Mouse (Mus musculus) neural tube, embryonic 13.5 days (tissue): Measurements from ENCODE around the gene Mthfd1l. TPM values are rescaled to one million over a fixed set of nuclear protein-coding genes. Genes with fewer than 3 reads are reported as not detected.
"Not testable (repeated sequence)": the region's sequence is repeated elsewhere in the genome, so short reads cannot be mapped to it uniquely, and the experiment has no call there.

Experiments
- ATAC-seq: fragments of 200-750 bp; cut with Nextera tagmentation; 2 replicates; pipeline ENCODE4 v1.8.0; 2017; ENCODE audit warnings: low read depth, mild to moderate bottlenecking, moderate TSS enrichment, moderate library complexity
- H3K27ac ChIP-seq: fragments of 300-500 bp; sonication (generic); replicated peaks from 2 replicates; pipeline ENCODE4 v1.5.1; 2015; ENCODE audit warnings: moderate library complexity, mild to moderate bottlenecking, inconsistent platforms
- H3K27me3 ChIP-seq: fragments of 300-500 bp; sonication (generic); 2 replicates; pipeline ENCODE4 v1.6.1; 2015; ENCODE audit warnings: mild to moderate bottlenecking, inconsistent platforms
- H3K36me3 ChIP-seq: fragments of 300-500 bp; sonication (generic); 2 replicates; pipeline ENCODE4 v1.6.1; 2015; ENCODE audit warnings: mild to moderate bottlenecking, inconsistent platforms
- H3K4me1 ChIP-seq: fragments of 300-500 bp; sonication (generic); replicated peaks from 2 replicates; pipeline ENCODE4 v1.6.1; 2015; ENCODE audit warnings: inconsistent platforms
- H3K4me2 ChIP-seq: fragments of 300-500 bp; sonication (generic); 2 replicates; pipeline ENCODE4 v1.6.1; 2015; ENCODE audit warnings: inconsistent platforms, mild to moderate bottlenecking, moderate library complexity
- H3K4me3 ChIP-seq: fragments of 300-500 bp; sonication (generic); 2 replicates; pipeline ENCODE4 v1.5.1; 2015; ENCODE audit warnings: mild to moderate bottlenecking, inconsistent platforms
- H3K9ac ChIP-seq: fragments of 300-500 bp; sonication (generic); 2 replicates; pipeline ENCODE4 v1.6.1; 2015; ENCODE audit warnings: moderate library complexity, mild to moderate bottlenecking, inconsistent platforms
- H3K9me3 ChIP-seq: fragments of 300-500 bp; sonication (generic); 2 replicates; pipeline ENCODE4 v1.6.1; 2016; ENCODE audit warnings: inconsistent platforms
- WGBS: fragments of 180-500 bp; shearing (Covaris S2); methylation state at CpG from one replicate; pipeline ENCODE4 v1.1.7; 2015; 5-methylcytosine and 5-hydroxymethylcytosine counted together
- polyA plus RNA-seq: library from polyadenylated mRNA; unstranded; fragments of >200 nt; fragmentation: Nextera tagmentation; extraction: Ambion mirVana; gene quantifications from 2 replicates; pipeline ENCODE4 v1.2.1, GENCODE M21; 2015

Gene Mthfd1l
- polyA plus RNA-seq, 1 experiment from 2014 or later: 6.2 TPM

- ATAC-seq: no peak
- Histone ChIP-seq H3K9ac (no peak overlapping the region), H3K9me3 (no peaks in the 10 kb centered on the region), H3K4me2 (no peak overlapping the region), H3K27me3 (no peaks in the 10 kb centered on the region), H3K36me3 (no peaks in the 10 kb centered on the region), H3K27ac (no peak overlapping the region), H3K4me3 (no peak overlapping the region), H3K4me1 (0 out of 2 replicates have a peak, but pooled peaks cover 5% of the 10 kb centered on the region)
- 87% methylated on average over 6 of the region's 6 CpGs for WGBS
These were observed 99.0 kb downstream of the Mthfd1l start for GRCm38 (mm10) chr10:4071845-4072345.

GRCm38 (mm10) chr10:4072491-4072890 lies 99.6 kb downstream of the Mthfd1l start:
- H3K4me3 ChIP-seq, H3K36me3 ChIP-seq, ATAC-seq, H3K27me3 ChIP-seq, H3K4me1 ChIP-seq, H3K9ac ChIP-seq, H3K4me2 ChIP-seq, H3K27ac ChIP-seq, H3K9me3 ChIP-seq: not testable (repeated sequence)
- WGBS: 93% methylated on average over 4 of the region's 4 CpGs

GRCm38 (mm10) chr10:4078220-4078840 lies 105.4 kb downstream of the Mthfd1l start:
- Histone ChIP-seq H3K27ac (no peak overlapping the region), H3K36me3 (no peaks in the 10 kb centered on the region), H3K9ac (no peak overlapping the region), H3K4me1 (peaks cover 17% of the 10 kb centered on the region), H3K9me3 (no peaks in the 10 kb centered on the region), H3K27me3 (no peaks in the 10 kb centered on the region), H3K4me2 (no peak overlapping the region), H3K4me3 (no peak overlapping the region)
- 80% methylated on average over 9 of the region's 9 CpGs for WGBS
- ATAC-seq: no peak

- H3K4me2 ChIP-seq: no peak overlapping the region
- H3K9me3 ChIP-seq: no peaks in the 10 kb centered on the region
- no peak for ATAC-seq
- peak overlapping the region; percentile 46; the same call in 1 of the 2 replicates for H3K27ac ChIP-seq
- H3K36me3 ChIP-seq: no peaks in the 10 kb centered on the region
- H3K4me1 ChIP-seq: peaks cover 17% of the 10 kb centered on the region
- H3K9ac ChIP-seq: no peak overlapping the region; the same call in 1 of the 2 replicates
- WGBS: 72% methylated on average over 8 of the region's 8 CpGs
- H3K4me3 ChIP-seq: no peak overlapping the region
- H3K27me3 ChIP-seq: no peaks in the 10 kb centered on the region
These were observed 106.2 kb downstream of the Mthfd1l start for GRCm38 (mm10) chr10:4078979-4079630.

GRCm38 (mm10) chr10:4079643-4080244 lies 106.8 kb downstream of the Mthfd1l start:
- no peak overlapping the region for H3K4me3 ChIP-seq
- no peak for ATAC-seq
- H3K4me1 ChIP-seq: peaks cover 17% of the 10 kb centered on the region
- no peaks in the 10 kb centered on the region for H3K36me3 ChIP-seq
- 73% methylated on average over 15 of the region's 15 CpGs for WGBS
- no peak overlapping the region for H3K9ac ChIP-seq
- no peak overlapping the region for H3K4me2 ChIP-seq
- no peaks in the 10 kb centered on the region for H3K9me3 ChIP-seq
- peak overlapping the region; percentile 46; the same call in 1 of the 2 replicates for H3K27ac ChIP-seq
- no peaks in the 10 kb centered on the region for H3K27me3 ChIP-seq

- WGBS: 90% methylated on average over 9 of the region's 9 CpGs
- H3K4me1 ChIP-seq: peaks cover 12% of the 10 kb centered on the region
- no peaks in the 10 kb centered on the region for H3K36me3 ChIP-seq
- H3K4me2 ChIP-seq: no peak overlapping the region
- H3K4me3 ChIP-seq: no peak overlapping the region
- H3K9me3 ChIP-seq: no peaks in the 10 kb centered on the region
- ATAC-seq: no peak
- H3K27me3 ChIP-seq: no peaks in the 10 kb centered on the region
- H3K27ac ChIP-seq: no peak overlapping the region
- H3K9ac ChIP-seq: no peak overlapping the region
These were observed 110.7 kb downstream of the Mthfd1l start for GRCm38 (mm10) chr10:4083609-4084008.

- Histone ChIP-seq H3K27ac (no peak overlapping the region), H3K4me2 (no peak overlapping the region), H3K9me3 (no peaks in the 10 kb centered on the region), H3K9ac (no peak overlapping the region), H3K4me3 (no peak overlapping the region), H3K36me3 (no peaks in the 10 kb centered on the region), H3K4me1 (peaks cover 4% of the 10 kb centered on the region; the same call in 1 of the 2 replicates), H3K27me3 (no peaks in the 10 kb centered on the region)
- WGBS: 46% methylated on average over 4 of the region's 4 CpGs
- ATAC-seq: no peak
These were observed 112.0 kb downstream of the Mthfd1l start for GRCm38 (mm10) chr10:4084907-4085306.

- Histone ChIP-seq H3K27ac (no peak overlapping the region), H3K4me2 (no peak overlapping the region), H3K4me1 (peaks cover 3% of the 10 kb centered on the region; the same call in 1 of the 2 replicates), H3K36me3 (no peaks in the 10 kb centered on the region), H3K4me3 (no peak overlapping the region), H3K9ac (no peak overlapping the region), H3K27me3 (no peaks in the 10 kb centered on the region), H3K9me3 (no peaks in the 10 kb centered on the region)
- no peak for ATAC-seq
- 43% methylated on average over 7 of the region's 7 CpGs for WGBS
These were observed 112.6 kb downstream of the Mthfd1l start for GRCm38 (mm10) chr10:4085363-4086141.

- ATAC-seq: no peak
- no peaks in the 10 kb centered on the region for H3K27me3 ChIP-seq
- no peak overlapping the region for H3K27ac ChIP-seq
- no peak overlapping the region for H3K9ac ChIP-seq
- H3K9me3 ChIP-seq: no peaks in the 10 kb centered on the region
- peaks cover 3% of the 10 kb centered on the region; the same call in 1 of the 2 replicates for H3K4me1 ChIP-seq
- no peak overlapping the region for H3K4me2 ChIP-seq
- H3K36me3 ChIP-seq: no peaks in the 10 kb centered on the region
- no peak overlapping the region for H3K4me3 ChIP-seq
- 57% methylated on average over 3 of the region's 3 CpGs for WGBS
These were observed 114.6 kb downstream of the Mthfd1l start for GRCm38 (mm10) chr10:4087563-4087962.

- Histone ChIP-seq H3K27me3 (no peaks in the 10 kb centered on the region), H3K4me2 (no peak overlapping the region), H3K4me3 (no peak overlapping the region), H3K4me1 (peaks cover 3% of the 10 kb centered on the region; the same call in 1 of the 2 replicates), H3K36me3 (no peaks in the 10 kb centered on the region), H3K9ac (no peak overlapping the region), H3K9me3 (no peaks in the 10 kb centered on the region), H3K27ac (no peak overlapping the region)
- WGBS: 74% methylated on average over 7 of the region's 7 CpGs
- no peak; the same call in 1 of the 2 replicates for ATAC-seq
These were observed 116.0 kb downstream of the Mthfd1l start for GRCm38 (mm10) chr10:4088744-4089414.

GRCm38 (mm10) chr10:4089885-4090284 lies 117.0 kb downstream of the Mthfd1l start:
- WGBS: 86% methylated on average over 15 of the region's 15 CpGs
- Histone ChIP-seq H3K9ac (no peak overlapping the region), H3K4me2 (no peak overlapping the region), H3K27me3 (no peaks in the 10 kb centered on the region), H3K27ac (no peak overlapping the region), H3K36me3 (no peaks in the 10 kb centered on the region), H3K4me3 (no peak overlapping the region), H3K9me3 (no peaks in the 10 kb centered on the region), H3K4me1 (peaks cover 6% of the 10 kb centered on the region; the same call in 1 of the 2 replicates)
- ATAC-seq: no peak
